Mouse (Mus musculus) embryonic facial prominence, embryonic 15.5 days (tissue): ENCODE results near the gene Sync. TPM values are rescaled to one million over a fixed set of nuclear protein-coding genes. Genes with fewer than 3 reads are reported as not detected.
A peak's percentile ranks its signal among the peaks of the same experiment; 100 is the strongest.

Experiments
- ATAC-seq: fragments of 200-750 bp; cut with Nextera tagmentation; 2 replicates; pipeline ENCODE4 v1.8.0; 2017; ENCODE audit warnings: low read depth, moderate TSS enrichment; ENCODE audit not compliant: insufficient number of reproducible peaks, low FRiP score, low TSS enrichment
- H3K27ac ChIP-seq: fragments of 300-500 bp; sonication (generic); replicated peaks from 2 replicates; pipeline ENCODE4 v1.5.1; 2015; ENCODE audit warnings: mild to moderate bottlenecking, inconsistent platforms
- H3K27me3 ChIP-seq: fragments of 300-500 bp; sonication (generic); 2 replicates; pipeline ENCODE4 v1.6.1; 2015; ENCODE audit warnings: inconsistent platforms
- H3K36me3 ChIP-seq: fragments of 300-500 bp; sonication (generic); 2 replicates; pipeline ENCODE4 v1.6.1; 2015; ENCODE audit warnings: mild to moderate bottlenecking, inconsistent platforms
- H3K4me1 ChIP-seq: fragments of 300-500 bp; sonication (generic); 2 replicates; pipeline ENCODE4 v1.6.1; 2015; ENCODE audit warnings: inconsistent platforms
- H3K4me2 ChIP-seq: fragments of 300-500 bp; sonication (generic); replicated peaks from 2 replicates; pipeline ENCODE4 v1.6.1; 2015; ENCODE audit warnings: mild to moderate bottlenecking, inconsistent platforms
- H3K4me3 ChIP-seq: fragments of 300-500 bp; sonication (generic); replicated peaks from 2 replicates; pipeline ENCODE4 v1.5.1; 2015; ENCODE audit warnings: mild to moderate bottlenecking, inconsistent platforms
- H3K9ac ChIP-seq: fragments of 300-500 bp; sonication (generic); 2 replicates; pipeline ENCODE4 v1.6.1; 2015; ENCODE audit warnings: inconsistent platforms
- H3K9me3 ChIP-seq: fragments of 300-500 bp; sonication (generic); replicated peaks from 2 replicates; pipeline ENCODE4 v1.6.1; 2016; ENCODE audit warnings: inconsistent platforms
- WGBS: fragments of 180-500 bp; shearing (Covaris S2); methylation state at CpG from one replicate; pipeline ENCODE4 v1.1.7; 2015; 5-methylcytosine and 5-hydroxymethylcytosine counted together
- polyA plus RNA-seq: library from polyadenylated mRNA; unstranded; fragments of >200 nt; fragmentation: Nextera tagmentation; extraction: Ambion mirVana; gene quantifications from 2 replicates; pipeline ENCODE4 v1.2.1, GENCODE M21; 2015

The Sync gene
- polyA plus RNA-seq, 1 experiment from 2014 or later: 4.9 TPM

- Histone ChIP-seq H3K4me1 (peaks cover 16% of the 10 kb centered on the region), H3K36me3 (no peaks in the 10 kb centered on the region), H3K9me3 (no peaks in the 10 kb centered on the region), H3K9ac (no peak overlapping the region), H3K4me2 (peak overlapping the region; percentile 1; the same call in 1 of the 2 replicates), H3K4me3 (no peak overlapping the region), H3K27me3 (no peaks in the 10 kb centered on the region), H3K27ac (peak overlapping the region; percentile 8)
- peak; percentile 34 for ATAC-seq
- WGBS: 25% methylated on average over 19 of the region's 19 CpGs
Observed at GRCm38 (mm10) chr4:129263225-129264021, 24.0 kb upstream of the Sync start.

GRCm38 (mm10) chr4:129266191-129266590 lies 21.2 kb upstream of the Sync start:
- peaks cover 10% of the 10 kb centered on the region for H3K4me1 ChIP-seq
- H3K27ac ChIP-seq: no peak overlapping the region
- H3K4me3 ChIP-seq: no peak overlapping the region
- H3K36me3 ChIP-seq: no peaks in the 10 kb centered on the region
- no peak overlapping the region for H3K4me2 ChIP-seq
- no peaks in the 10 kb centered on the region for H3K27me3 ChIP-seq
- no peak overlapping the region for H3K9ac ChIP-seq
- ATAC-seq: no peak
- H3K9me3 ChIP-seq: no peaks in the 10 kb centered on the region
- 67% methylated on average over 4 of the region's 4 CpGs for WGBS

- Histone ChIP-seq H3K27me3 (no peaks in the 10 kb centered on the region), H3K4me3 (no peak overlapping the region), H3K4me1 (peaks cover 10% of the 10 kb centered on the region), H3K9ac (no peak overlapping the region), H3K36me3 (no peaks in the 10 kb centered on the region), H3K27ac (no peak overlapping the region), H3K9me3 (no peaks in the 10 kb centered on the region), H3K4me2 (no peak overlapping the region)
- 74% methylated on average over 5 of the region's 5 CpGs for WGBS
- no peak for ATAC-seq
Observed at GRCm38 (mm10) chr4:129266821-129267220, 20.6 kb upstream of the Sync start.

- Histone ChIP-seq H3K27ac (no peak overlapping the region), H3K9me3 (no peaks in the 10 kb centered on the region), H3K4me2 (no peak overlapping the region), H3K27me3 (no peaks in the 10 kb centered on the region), H3K4me3 (no peak overlapping the region), H3K36me3 (no peaks in the 10 kb centered on the region), H3K9ac (no peak overlapping the region), H3K4me1 (peaks cover 6% of the 10 kb centered on the region)
- ATAC-seq: no peak
- 50% methylated on average over 1 of the region's 1 CpGs for WGBS
Observed at GRCm38 (mm10) chr4:129268698-129269097, 18.7 kb upstream of the Sync start.

GRCm38 (mm10) chr4:129271991-129272755 lies 15.2 kb upstream of the Sync start:
- Histone ChIP-seq H3K27me3 (no peaks in the 10 kb centered on the region), H3K36me3 (no peaks in the 10 kb centered on the region), H3K4me1 (0 out of 2 replicates have a peak, but pooled peaks cover 4% of the 10 kb centered on the region), H3K4me2 (peak overlapping the region; percentile 15; the same call in 1 of the 2 replicates), H3K27ac (peak overlapping the region; percentile 58; the same call in 1 of the 2 replicates), H3K9ac (no peak overlapping the region), H3K4me3 (peak overlapping the region; percentile 11; the same call in 1 of the 2 replicates), H3K9me3 (no peaks in the 10 kb centered on the region)
- ATAC-seq: peak; percentile 86
- 18% methylated on average over 15 of the region's 15 CpGs for WGBS

- Histone ChIP-seq H3K9ac (no peak overlapping the region), H3K4me3 (peak overlapping the region; percentile 11; the same call in 1 of the 2 replicates), H3K27me3 (no peaks in the 10 kb centered on the region), H3K9me3 (no peaks in the 10 kb centered on the region), H3K4me1 (0 out of 2 replicates have a peak, but pooled peaks cover 4% of the 10 kb centered on the region), H3K27ac (peak overlapping the region; percentile 58), H3K4me2 (peak overlapping the region; percentile 15; the same call in 1 of the 2 replicates), H3K36me3 (no peaks in the 10 kb centered on the region)
- 32% methylated on average over 5 of the region's 5 CpGs for WGBS
- ATAC-seq: peak; percentile 36
Observed at GRCm38 (mm10) chr4:129272756-129273046, 14.7 kb upstream of the Sync start.

- Histone ChIP-seq H3K4me1 (0 out of 2 replicates have a peak, but pooled peaks cover 4% of the 10 kb centered on the region), H3K4me2 (no peak overlapping the region), H3K27ac (no peak overlapping the region), H3K36me3 (no peaks in the 10 kb centered on the region), H3K27me3 (no peaks in the 10 kb centered on the region), H3K4me3 (no peak overlapping the region), H3K9me3 (no peaks in the 10 kb centered on the region), H3K9ac (no peak overlapping the region)
- no peak for ATAC-seq
- WGBS: 2% methylated on average over 18 of the region's 18 CpGs
Observed at GRCm38 (mm10) chr4:129276453-129276865, 11.0 kb upstream of the Sync start.

- Histone ChIP-seq H3K9ac (no peak overlapping the region), H3K4me1 (peaks cover 19% of the 10 kb centered on the region), H3K9me3 (no peaks in the 10 kb centered on the region), H3K4me2 (no peak overlapping the region), H3K4me3 (no peak overlapping the region), H3K27me3 (0 out of 2 replicates have a peak, but pooled peaks cover 8% of the 10 kb centered on the region), H3K36me3 (no peaks in the 10 kb centered on the region), H3K27ac (no peak overlapping the region)
- no peak for ATAC-seq
- WGBS: 76% methylated on average over 5 of the region's 5 CpGs
Observed at GRCm38 (mm10) chr4:129282786-129283185, 4.6 kb upstream of the Sync start.

GRCm38 (mm10) chr4:129283226-129283625 lies 4.2 kb upstream of the Sync start:
- Histone ChIP-seq H3K9ac (no peak overlapping the region), H3K36me3 (no peaks in the 10 kb centered on the region), H3K9me3 (no peaks in the 10 kb centered on the region), H3K27me3 (0 out of 2 replicates have a peak, but pooled peaks cover 8% of the 10 kb centered on the region), H3K4me2 (no peak overlapping the region), H3K27ac (no peak overlapping the region), H3K4me1 (peaks cover 22% of the 10 kb centered on the region), H3K4me3 (no peak overlapping the region)
- no peak for ATAC-seq
- 83% methylated on average over 5 of the region's 5 CpGs for WGBS

GRCm38 (mm10) chr4:129284685-129285084 lies 2.7 kb upstream of the Sync start:
- Histone ChIP-seq H3K27ac (no peak overlapping the region), H3K27me3 (0 out of 2 replicates have a peak, but pooled peaks cover 8% of the 10 kb centered on the region), H3K9ac (no peak overlapping the region), H3K36me3 (no peaks in the 10 kb centered on the region), H3K4me2 (no peak overlapping the region), H3K9me3 (no peaks in the 10 kb centered on the region), H3K4me1 (peaks cover 22% of the 10 kb centered on the region), H3K4me3 (no peak overlapping the region)
- WGBS: 65% methylated on average over 2 of the region's 2 CpGs
- ATAC-seq: no peak

GRCm38 (mm10) chr4:129286001-129286682 lies 1.3 kb upstream of the Sync start:
- peak; percentile 8; the same call in 1 of the 2 replicates for ATAC-seq
- WGBS: 48% methylated on average over 5 of the region's 5 CpGs
- Histone ChIP-seq H3K4me1 (peaks cover 22% of the 10 kb centered on the region), H3K9ac (no peak overlapping the region), H3K4me3 (peak overlapping the region; percentile 49; the same call in 1 of the 2 replicates), H3K9me3 (no peaks in the 10 kb centered on the region), H3K27ac (peak overlapping the region; percentile 51; the same call in 1 of the 2 replicates), H3K27me3 (0 out of 2 replicates have a peak, but pooled peaks cover 8% of the 10 kb centered on the region), H3K36me3 (no peaks in the 10 kb centered on the region), H3K4me2 (peak overlapping the region; percentile 83)
